Mouse (Mus musculus) intestine, postnatal 0 days (tissue): ENCODE measurements around the gene Thrb. TPM values are rescaled to one million over a fixed set of nuclear protein-coding genes. Genes with fewer than 3 reads are reported as not detected.
A peak's percentile ranks its signal among the peaks of the same experiment; 100 is the strongest.

Source experiments
- ATAC-seq: fragments of 200-750 bp; cut with Nextera tagmentation; 2 replicates; pipeline ENCODE4 v1.8.0; 2017; ENCODE audit warnings: mild to moderate bottlenecking, moderate TSS enrichment, moderate library complexity
- H3K27ac ChIP-seq: fragments of 300-500 bp; sonication (generic); 2 replicates; pipeline ENCODE4 v1.5.1; 2014; ENCODE audit warnings: mild to moderate bottlenecking, low read depth, low read length, moderate library complexity
- H3K27me3 ChIP-seq: fragments of 300-500 bp; sonication (generic); replicated peaks from 2 replicates; pipeline ENCODE4 v1.6.1; 2014; ENCODE audit warnings: low read length, mixed read lengths; ENCODE audit not compliant: control insufficient read depth, insufficient read depth
- H3K36me3 ChIP-seq: fragments of 300-500 bp; sonication (generic); 2 replicates; pipeline ENCODE4 v1.6.1; 2014; ENCODE audit warnings: mild to moderate bottlenecking, moderate library complexity; ENCODE audit not compliant: control insufficient read depth, insufficient read depth
- H3K4me1 ChIP-seq: fragments of 300-500 bp; sonication (generic); replicated peaks from 2 replicates; pipeline ENCODE4 v1.6.1; 2014; ENCODE audit warnings: antibody characterized with exemption, low read length, mixed read lengths; ENCODE audit not compliant: control insufficient read depth, insufficient read depth
- H3K4me2 ChIP-seq: fragments of 300-500 bp; sonication (generic); replicated peaks from 2 replicates; pipeline ENCODE4 v1.6.1; 2014; ENCODE audit warnings: low read depth, mild to moderate bottlenecking, moderate library complexity
- H3K4me3 ChIP-seq: fragments of 300-500 bp; sonication (generic); 2 replicates; pipeline ENCODE4 v1.5.1; 2014; ENCODE audit warnings: low read depth, low read length
- H3K9ac ChIP-seq: fragments of 300-500 bp; sonication (generic); 2 replicates; pipeline ENCODE4 v1.6.1; 2014; ENCODE audit warnings: mild to moderate bottlenecking, low read depth, low read length
- H3K9me3 ChIP-seq: fragments of 300-500 bp; sonication (generic); 2 replicates; pipeline ENCODE4 v1.6.1; 2016; ENCODE audit warnings: mixed run types; ENCODE audit not compliant: control insufficient read depth
- CTCF ChIP-seq: sonication (generic); IDR thresholded peaks from 2 replicates; pipeline ENCODE4 v1.5.1; 2016; ENCODE audit warnings: low read depth, mild to moderate bottlenecking, control low read depth, antibody characterized with exemption, moderate library complexity
- WGBS: fragments of 180-500 bp; shearing (Covaris S2); extraction: QIAGEN DNeasy Blood & Tissue Kit; methylation state at CpG from one replicate; pipeline ENCODE4 v1.1.7; 2014; 5-methylcytosine and 5-hydroxymethylcytosine counted together
- polyA plus RNA-seq: library from polyadenylated mRNA; unstranded; fragments of >200 nt; fragmentation: Nextera tagmentation; extraction: Ambion mirVana; gene quantifications from 2 replicates; pipeline ENCODE4 v1.2.1, GENCODE M21; 2015

The Thrb gene
- polyA plus RNA-seq, 1 experiment from 2014 or later = 5.8 TPM

DNA sequence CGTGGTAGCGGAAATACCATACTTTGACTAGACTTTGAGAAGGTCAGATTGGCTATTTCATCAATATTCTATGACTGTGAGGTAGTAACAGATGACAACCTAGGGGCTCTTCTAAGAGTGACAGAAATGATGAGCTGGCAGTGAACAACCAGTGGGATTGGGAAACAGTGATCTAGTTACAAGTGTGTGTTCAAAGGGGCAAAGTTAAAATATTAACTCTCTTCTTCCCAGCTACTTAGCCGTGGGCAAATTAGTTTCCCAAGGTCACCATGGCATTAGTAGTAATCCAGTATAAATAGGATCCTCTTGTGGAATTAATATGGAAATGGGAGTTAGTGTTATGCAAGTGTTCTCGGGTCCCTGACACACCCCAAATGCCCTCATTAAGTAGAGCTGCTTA, 35.5 kb downstream of the Thrb start:
- no peak for TF ChIP-seq CTCF
- no peak overlapping the region for H3K4me3 ChIP-seq
- H3K9ac ChIP-seq = no peak overlapping the region
- H3K36me3 ChIP-seq = no peaks in the 10 kb centered on the region
- WGBS = 66% methylated on average over 4 of the region's 4 CpGs
- H3K4me1 ChIP-seq = peaks cover 16% of the 10 kb centered on the region
- no peaks in the 10 kb centered on the region for H3K27me3 ChIP-seq
- ATAC-seq = no peak
- no peak overlapping the region for H3K4me2 ChIP-seq
- H3K27ac ChIP-seq = 0 out of 2 replicates have a peak overlapping the region, but pooled peaks have one; percentile 24
- H3K9me3 ChIP-seq = no peaks in the 10 kb centered on the region

DNA sequence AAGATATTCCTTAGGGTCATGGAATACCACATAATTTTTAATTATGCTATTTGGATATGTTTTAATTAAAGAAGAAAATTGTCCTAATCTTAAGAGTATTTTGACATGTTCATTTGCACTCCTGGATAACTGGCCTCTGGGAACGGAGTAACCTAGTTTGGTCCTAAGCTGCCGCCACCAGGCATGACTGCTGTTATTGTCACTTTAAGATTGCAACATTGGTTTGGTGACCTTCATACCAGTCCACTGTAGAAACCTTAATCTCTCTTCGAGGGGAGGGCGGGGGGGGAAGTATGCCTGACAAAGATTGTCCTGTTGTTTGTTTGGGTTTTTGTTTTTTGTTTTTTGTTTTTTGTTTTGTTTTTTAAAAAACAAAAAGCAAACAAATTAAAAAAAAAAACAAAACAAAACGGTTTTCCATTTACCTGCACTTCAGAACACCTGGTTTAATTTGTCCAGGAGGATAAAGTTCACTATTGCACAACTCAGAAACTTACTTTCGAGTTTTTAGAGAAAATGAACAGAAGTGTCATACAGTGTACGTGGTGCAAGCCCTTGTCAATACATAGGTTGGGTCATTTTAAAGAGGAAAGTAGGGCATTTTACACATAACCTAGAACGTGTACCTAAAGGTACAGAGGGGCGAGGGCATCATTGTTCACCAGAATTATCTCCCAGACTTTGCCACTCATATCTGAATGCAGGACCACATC, 38.0 kb downstream of the Thrb start:
- H3K9me3 ChIP-seq = no peaks in the 10 kb centered on the region
- 42% methylated on average over 9 of the region's 9 CpGs for WGBS

DNA sequence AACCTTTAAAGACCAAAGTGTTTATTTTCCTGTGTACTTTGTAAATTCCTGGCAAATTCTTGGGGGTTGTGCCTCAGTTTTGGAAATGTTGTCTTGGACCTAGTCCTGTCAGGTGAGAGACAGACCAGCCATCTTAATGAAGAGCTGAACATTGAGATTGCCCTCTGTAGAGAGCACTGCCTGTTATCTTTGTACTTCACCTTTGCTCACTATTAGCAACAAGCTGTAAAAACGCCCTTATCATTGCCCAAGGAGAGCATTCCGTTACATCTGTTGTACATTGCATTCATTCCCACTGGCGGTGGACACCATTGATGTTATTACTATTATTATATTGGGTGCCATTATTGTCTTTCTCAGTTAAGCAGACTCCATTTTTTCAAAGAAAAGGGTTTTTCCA, 40.2 kb downstream of the Thrb start:
- ATAC-seq = peak; percentile 78

More for the DNA sequence above, 38.0 kb downstream of the Thrb start:
- peak; percentile 56 for ATAC-seq
- no peaks in the 10 kb centered on the region for H3K36me3 ChIP-seq
- no peak for TF ChIP-seq CTCF
- H3K9ac ChIP-seq = no peak overlapping the region
- peaks cover 25% of the 10 kb centered on the region for H3K4me1 ChIP-seq
- H3K27me3 ChIP-seq = no peaks in the 10 kb centered on the region
- H3K4me3 ChIP-seq = no peak overlapping the region
- H3K27ac ChIP-seq = peak overlapping the region; percentile 62; the same call in 1 of the 2 replicates
- peak overlapping the region; percentile 9; the same call in 1 of the 2 replicates for H3K4me2 ChIP-seq

DNA sequence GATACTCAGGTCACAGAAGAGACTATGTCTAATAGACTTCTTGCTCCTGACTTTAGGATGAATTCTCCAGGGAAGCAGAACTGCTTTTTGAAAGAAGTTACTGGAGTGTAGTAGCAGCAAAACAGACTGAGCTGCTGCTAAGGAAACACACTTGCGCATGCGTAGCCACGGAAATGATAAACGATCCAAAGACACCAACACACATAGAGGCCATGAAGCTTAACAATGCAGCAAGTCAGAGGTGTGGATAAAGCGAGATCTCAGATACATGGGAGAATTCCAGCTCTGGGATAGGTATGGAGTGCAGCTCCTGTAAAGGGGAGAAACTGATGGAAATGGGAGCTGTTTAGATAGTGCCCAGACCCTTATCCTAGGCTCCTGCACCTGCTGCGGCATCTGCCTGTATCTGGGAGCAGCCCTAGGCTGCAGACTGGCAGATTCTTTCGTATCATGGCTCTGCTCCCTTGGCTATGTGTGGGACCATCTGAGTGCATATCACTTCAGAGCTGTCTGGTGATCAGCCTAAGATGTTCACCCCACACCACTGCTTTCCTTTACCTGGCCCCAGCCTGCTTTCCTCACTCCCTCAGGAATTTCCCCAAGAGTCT, 53.3 kb downstream of the Thrb start:
- Histone ChIP-seq H3K9me3 (no peaks in the 10 kb centered on the region), H3K27me3 (no peaks in the 10 kb centered on the region), H3K9ac (no peak overlapping the region), H3K4me3 (no peak overlapping the region), H3K27ac (no peak overlapping the region), H3K4me1 (no peaks in the 10 kb centered on the region), H3K4me2 (no peak overlapping the region), H3K36me3 (no peaks in the 10 kb centered on the region)
- 86% methylated on average over 7 of the region's 7 CpGs for WGBS
- no peak for ATAC-seq
- TF ChIP-seq CTCF = no peak

More for the DNA sequence above, 40.2 kb downstream of the Thrb start:
- no peaks in the 10 kb centered on the region for H3K27me3 ChIP-seq
- no peaks in the 10 kb centered on the region for H3K36me3 ChIP-seq
- WGBS = 38% methylated on average over 3 of the region's 3 CpGs
- H3K9me3 ChIP-seq = no peaks in the 10 kb centered on the region
- TF ChIP-seq CTCF = no peak
- H3K4me1 ChIP-seq = peaks cover 25% of the 10 kb centered on the region
- no peak overlapping the region for H3K4me3 ChIP-seq
- H3K27ac ChIP-seq = no peak overlapping the region
- H3K9ac ChIP-seq = no peak overlapping the region
- H3K4me2 ChIP-seq = no peak overlapping the region

DNA sequence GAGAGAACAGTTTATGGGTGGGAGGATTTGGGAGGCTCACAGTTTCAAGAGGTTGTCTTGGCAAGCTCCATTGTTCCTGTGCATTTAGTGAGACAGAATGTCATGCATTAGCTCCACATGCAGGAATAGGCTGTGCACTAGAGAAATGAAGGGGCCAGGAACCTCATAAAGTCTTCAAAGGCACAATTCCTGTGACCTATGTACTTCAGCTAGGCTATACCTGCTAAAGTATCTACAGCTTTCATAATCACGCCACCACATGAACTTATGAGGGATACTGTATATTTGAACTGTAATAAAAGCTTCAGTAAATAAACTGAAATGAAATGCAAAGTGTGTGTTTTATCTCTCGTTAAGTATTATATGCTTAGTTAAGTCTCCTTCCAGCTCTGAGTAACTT, 59.4 kb downstream of the Thrb start:
- Histone ChIP-seq H3K9me3 (no peaks in the 10 kb centered on the region), H3K27ac (no peak overlapping the region), H3K36me3 (no peaks in the 10 kb centered on the region), H3K9ac (no peak overlapping the region), H3K4me3 (no peak overlapping the region), H3K27me3 (no peaks in the 10 kb centered on the region), H3K4me1 (peaks cover 7% of the 10 kb centered on the region; the same call in 1 of the 2 replicates), H3K4me2 (no peak overlapping the region)
- peak; percentile 81 for ATAC-seq
- no peak for TF ChIP-seq CTCF
- 22% methylated on average over 2 of the region's 2 CpGs for WGBS

DNA sequence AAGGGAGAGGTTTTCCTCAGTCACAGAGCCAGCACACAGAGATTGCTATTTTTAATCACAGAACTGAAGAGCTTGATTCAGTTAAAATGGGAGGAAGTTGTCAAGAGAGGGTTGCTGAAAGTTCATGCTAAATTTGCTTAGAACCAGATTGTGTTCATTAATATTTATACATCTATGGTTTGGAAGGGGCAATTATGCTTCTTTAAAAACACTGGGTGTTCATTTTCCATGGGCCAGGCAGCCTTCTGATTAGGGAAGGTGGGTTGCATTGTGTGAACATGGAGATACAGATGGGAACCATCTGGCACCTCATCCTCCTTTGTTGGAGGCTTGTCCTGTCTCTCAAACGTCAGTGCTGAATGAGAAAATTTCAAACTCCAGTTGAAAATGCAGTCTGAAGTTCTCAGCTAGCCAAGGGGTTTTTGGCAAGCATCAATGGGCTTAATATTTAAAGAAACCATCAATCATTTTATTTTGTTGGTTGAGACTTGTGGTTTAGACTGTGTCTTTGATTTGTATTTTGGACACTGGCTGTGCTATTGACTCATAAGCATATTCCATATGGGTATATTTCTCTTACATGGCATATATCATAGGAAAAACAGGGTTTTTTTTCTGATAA, 62.9 kb downstream of the Thrb start:
- no peak for TF ChIP-seq CTCF
- H3K9ac ChIP-seq = no peak overlapping the region
- no peak overlapping the region for H3K4me2 ChIP-seq
- 53% methylated on average over 1 of the region's 1 CpGs for WGBS
- H3K9me3 ChIP-seq = no peaks in the 10 kb centered on the region
- H3K27ac ChIP-seq = no peak overlapping the region
- H3K36me3 ChIP-seq = no peaks in the 10 kb centered on the region
- H3K4me3 ChIP-seq = no peak overlapping the region
- ATAC-seq = no peak
- peaks cover 7% of the 10 kb centered on the region; the same call in 1 of the 2 replicates for H3K4me1 ChIP-seq
- no peaks in the 10 kb centered on the region for H3K27me3 ChIP-seq
